Mouse (Mus musculus): Measurements from ENCODE around the gene Snx21.
A peak's percentile ranks its signal among the peaks of the same experiment; 100 is the strongest.
"Not testable (repeated sequence)": the region's sequence is repeated elsewhere in the genome, so short reads cannot be mapped to it uniquely, and the experiment has no call there.

Snx21 gene

DNA sequence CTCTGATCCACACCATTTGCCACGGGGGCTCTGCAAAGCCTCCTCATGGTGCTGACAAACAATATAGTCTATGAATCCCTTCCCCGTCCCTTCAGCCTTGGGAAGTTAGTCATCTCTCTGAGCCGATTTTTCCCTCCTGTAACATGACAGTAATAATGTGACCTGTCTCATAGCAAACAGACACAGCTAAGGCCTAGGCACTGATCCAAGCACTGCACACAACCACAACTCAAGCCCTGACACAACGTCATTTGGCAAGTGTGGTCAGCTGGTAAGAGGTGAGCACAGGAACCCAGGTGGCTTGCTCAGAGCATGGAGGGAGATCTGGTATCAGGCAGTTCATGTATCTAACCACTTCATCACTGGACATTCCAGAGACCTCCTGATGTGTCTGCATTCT, 10.2 kb downstream of the Snx21 start:
- DNase-seq: no peak

DNA sequence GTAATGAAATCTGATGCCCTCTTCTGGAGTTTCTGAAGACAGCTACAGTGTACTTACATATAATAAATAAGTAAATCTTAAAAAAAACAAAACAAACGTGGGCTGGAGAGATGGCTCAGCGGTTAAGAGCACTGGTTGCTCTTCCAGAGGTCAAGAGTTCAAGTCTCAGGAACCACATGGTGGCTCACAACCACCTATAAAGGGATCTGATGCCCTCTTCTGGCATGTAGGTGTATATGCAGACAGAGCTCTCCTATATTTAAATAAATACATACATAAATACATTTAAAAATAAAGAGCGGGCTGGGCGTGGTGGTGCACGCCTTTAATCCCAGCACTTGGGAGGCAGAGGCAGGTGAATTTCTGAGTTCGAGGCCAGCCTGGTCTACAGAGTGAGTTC, 12.9 kb downstream of the Snx21 start:
- DNase-seq: not testable (repeated sequence)

DNA sequence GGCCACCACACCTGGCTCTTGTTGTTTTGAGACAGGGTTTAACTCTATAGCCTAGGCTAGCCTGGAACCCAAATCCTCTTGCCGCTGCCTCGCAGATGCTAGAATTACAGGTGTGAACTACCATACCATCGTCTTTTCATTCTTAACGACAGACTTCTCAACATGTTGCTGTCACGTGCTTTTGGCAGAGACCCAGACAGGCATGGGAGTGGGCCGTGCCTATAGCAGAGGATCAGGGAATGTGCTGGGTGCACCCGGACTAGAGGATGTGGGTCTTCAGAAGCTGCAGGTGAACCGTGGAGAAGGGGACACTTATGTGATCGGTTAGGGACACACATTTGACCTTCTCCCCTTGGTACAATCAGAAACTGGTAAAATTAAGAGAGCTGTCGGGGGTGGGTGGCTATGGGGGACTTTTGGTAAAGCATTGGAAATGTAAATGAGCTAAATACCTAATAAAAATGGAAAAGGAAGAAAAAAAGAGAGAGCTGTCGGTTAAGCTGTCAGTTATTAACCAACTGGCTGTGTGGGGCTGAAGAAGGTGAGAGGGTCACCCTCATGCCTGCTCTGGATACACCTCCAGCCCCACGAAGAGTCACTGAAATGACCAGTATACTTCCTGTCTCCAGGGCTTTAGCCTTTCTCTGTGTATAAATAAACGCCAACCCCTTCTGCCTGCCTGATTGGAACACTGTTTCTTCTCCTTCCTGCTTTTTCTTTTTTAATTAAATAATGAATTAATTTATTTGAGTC, 14.8 kb downstream of the Snx21 start:
- no peak for DNase-seq

DNA sequence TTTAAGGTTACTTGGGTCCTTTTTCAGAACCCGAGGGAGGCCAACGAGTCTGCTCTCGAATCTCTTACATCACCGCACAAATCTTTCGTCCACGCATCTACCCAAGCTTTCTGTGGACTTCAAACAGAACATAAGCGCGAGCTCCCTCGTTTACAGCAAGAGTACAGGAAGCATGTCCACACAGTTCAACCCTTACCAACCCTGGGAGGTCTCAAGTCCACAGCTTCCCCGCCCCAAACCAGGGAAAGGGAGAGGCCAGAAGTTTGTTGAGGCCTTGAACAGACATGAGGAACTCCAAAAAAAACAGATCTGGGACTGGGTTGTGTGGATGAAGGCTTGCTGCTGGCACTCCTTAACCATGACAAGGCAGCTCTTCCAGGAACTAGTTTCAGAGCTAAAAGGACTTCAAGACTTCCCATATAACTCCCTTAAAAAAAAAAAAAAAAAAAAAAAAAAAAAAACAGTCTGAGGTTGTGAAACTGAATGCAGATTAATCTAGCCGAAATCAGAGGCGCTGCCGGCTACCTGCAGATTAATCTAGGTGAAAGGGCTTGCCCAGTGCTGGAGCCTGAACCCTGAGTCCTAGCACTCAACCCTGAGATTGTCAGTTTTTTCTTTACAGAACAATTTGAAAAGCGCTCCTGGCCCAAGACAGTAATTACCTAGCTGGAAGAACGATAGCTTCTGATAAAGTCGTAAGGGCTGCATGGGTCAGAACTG, 17.7 kb downstream of the Snx21 start:
- DNase-seq: no peak

DNA sequence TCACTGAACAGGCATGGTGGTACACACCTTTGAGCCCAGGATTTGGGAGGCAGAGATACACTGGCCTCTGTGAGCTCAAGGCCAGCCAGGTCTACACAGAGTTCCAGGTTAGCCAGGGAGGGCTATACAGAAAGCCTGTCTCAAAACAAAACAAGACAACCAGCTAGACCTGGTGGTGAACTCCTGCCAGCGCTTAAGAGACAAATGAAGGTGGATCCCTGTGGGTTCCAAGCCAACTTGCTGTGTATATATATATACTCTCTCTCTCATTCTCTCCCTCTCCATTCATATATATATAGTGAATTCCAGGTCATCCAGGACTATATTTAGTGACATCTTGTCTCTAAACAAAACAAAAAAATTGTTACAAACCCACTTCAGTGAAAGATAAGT, 18.3 kb downstream of the Snx21 start:
- no peak for DNase-seq

DNA sequence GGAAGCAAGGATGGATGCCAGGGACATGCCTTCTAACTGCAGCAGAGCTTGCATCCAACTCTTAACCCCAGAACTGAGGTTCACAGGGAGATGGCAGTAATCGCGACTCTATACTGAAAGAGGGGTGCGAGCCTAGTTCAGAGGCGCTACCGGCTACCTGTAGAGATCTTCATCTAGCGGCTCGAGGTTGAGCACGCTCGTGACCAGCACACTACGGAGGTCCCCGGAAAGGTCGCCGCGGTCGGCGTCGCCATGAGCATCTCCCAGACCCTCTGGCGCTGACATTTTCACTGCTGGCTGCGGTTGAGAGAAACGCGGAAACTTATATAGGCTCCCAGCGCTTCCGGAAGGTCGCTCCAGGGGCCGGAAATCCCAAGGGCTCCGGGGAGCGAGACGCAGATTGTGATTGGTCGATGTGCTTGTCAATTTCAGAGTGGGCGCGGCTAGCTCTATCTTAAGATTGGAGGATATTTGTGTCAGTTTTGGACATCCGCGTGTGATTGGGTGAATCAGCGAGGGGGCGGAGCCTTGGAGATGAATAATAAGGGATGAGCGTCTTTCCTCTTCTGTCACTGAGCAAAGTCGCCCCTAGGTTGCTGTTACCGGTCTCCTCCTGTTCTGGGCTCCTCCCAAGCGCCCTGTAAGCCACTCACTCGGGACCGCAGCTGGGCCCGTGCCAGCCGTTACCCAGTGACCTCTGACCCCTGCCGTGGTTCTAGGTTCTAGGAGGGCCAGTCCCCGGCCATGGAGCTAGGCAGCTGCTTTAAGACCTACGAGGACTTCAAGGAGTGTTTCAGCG, 19.1 kb downstream of the Snx21 start, which contains the start of the genes Acot8 and Zswim3:
Acot8 (minus strand) TSS at position 350 of the 799 bp plus-strand sequence.
Zswim3 (plus strand) TSS at position 566 of the 799 bp plus-strand sequence.
- peak; percentile 98 to 99 for DNase-seq

DNA sequence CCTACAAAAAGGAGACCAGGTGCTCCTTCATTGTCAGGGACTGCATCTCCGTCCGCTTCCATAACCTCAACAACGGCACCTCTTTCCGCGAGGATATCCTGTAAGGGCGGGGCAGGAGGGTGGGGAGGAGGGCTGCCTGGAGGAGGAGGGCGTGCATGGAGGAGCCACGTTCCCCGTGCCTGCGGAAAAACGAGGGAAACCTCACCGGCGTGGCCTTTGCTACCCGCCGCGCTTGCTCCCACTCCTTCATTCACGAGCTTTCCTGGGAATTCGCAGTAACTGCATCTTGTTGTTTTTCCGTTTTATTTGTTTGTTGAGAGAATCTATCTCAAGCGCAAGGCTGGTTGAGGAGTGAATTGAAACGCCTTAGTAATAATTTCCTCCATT, 19.7 kb downstream of the Snx21 start:
- DNase-seq: no peak

DNA sequence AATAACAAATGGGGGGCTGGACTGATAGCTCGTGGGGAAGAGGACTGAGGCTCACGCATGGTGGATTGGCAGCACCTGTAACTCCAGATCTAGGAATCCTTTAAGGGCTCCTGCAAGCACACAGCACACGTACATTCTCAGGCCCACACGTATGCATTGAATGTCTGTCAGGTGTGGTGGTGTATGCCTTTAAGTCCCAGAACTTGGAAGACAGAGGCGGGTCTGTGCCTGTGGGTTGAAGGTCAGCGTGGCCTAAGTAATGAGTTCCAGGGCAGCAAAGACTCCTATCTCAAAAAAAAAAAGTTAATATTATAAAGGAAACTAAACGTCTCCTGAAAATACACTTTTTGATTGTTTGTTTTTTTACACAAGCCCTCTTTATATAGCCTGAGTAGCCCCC, 21.0 kb downstream of the Snx21 start:
- DNase-seq: no peak

DNA sequence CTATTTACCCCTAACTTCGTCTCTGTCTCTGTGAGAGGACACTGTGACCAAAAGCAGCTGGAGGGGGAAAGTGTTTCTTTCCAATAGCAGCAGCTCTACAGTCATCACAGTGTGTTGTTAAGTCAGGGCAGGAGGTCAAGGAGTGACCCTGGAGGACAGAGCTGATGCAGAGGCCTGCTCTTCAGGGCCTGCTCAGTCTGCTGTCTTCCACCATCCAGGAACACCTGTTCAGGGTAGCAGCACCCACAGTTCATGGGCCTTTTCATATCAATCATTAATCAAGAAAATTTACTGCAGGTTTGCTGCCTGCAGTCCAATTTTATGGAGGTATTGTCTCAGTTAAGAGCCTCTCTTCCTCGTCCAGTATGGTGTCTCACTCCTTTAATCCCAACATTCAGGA, 27.9 kb downstream of the Snx21 start:
- no peak for DNase-seq

DNA sequence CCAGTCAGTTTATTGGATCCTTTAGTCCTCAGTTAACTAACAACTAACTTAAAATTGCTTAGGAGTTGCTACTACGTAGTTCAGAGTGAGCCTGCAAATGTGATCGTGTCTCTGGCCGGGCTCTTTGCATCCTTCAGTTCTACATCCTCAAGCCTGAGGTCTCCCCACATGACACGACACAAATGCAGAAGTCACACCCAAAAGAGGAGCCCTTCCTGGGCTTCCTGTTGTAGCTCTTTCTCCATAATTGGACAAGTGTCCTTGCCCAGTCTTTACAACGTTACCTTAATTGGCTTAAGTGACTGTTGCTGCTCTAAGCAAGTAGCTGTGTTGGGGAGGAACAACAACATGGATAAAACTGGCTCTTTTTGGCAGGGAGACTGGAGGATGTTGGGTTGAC, 29.7 kb downstream of the Snx21 start:
- DNase-seq: no peak

DNA sequence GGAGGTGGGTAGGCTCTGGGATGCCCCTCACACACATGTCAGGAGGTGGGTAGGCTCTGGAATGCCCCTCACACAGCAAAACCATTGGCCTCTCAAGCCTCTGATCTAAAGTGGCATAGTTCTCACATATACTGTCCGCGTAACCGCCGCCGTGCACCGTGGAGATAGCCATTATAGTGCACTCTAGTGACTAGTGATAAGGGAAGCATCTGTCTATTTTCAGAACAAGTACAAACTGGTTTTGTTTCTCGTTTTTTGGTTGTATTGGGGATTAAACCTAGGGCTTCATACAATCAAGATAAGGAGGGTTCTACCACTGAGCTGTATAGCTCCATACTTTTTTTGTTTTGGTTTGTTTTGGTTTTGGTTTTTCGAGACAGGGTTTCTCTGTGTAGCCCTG, 30.2 kb downstream of the Snx21 start:
- no peak for DNase-seq

DNA sequence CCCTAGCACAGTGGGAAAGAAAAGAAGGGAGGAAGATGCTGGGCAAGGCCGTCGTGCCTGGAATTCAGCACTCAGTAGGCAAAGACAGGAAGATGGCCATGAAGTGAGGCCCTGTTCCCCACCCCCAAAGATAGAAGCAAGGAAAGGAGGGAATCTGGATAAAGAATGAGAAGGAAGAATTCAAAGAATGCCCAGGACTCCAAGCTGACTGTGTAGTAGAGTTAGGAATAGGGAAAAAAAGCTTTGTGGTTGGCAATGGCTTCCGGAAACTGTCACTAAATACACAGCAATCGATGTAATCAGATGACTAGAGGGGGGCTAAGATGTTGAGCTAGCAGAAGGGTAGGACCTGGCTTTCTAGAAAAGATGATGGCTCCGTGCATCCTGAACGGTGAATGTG, 31.6 kb downstream of the Snx21 start:
- no peak for DNase-seq

DNA sequence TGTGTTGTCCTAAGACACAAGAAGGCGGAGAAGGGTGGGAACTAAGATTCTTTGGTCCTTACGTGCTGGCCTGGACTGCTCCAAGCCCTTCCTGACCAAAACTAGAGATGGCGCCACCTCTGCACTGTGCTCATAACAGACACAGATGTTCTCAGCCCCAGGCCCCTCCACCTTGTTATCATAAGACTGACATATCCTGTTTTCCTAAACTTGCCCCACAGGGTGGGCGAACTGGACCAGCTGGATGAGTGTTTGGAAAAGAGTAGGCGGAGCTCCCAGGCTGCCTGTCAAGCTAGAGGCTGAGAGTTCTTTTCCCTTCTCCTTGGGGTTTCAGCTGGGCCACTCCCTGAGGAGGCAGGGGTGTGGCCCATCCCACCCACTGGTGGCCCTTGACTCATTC, 32.1 kb downstream of the Snx21 start:
- DNase-seq: peak in 1 of 2 experiments; percentile 29

DNA sequence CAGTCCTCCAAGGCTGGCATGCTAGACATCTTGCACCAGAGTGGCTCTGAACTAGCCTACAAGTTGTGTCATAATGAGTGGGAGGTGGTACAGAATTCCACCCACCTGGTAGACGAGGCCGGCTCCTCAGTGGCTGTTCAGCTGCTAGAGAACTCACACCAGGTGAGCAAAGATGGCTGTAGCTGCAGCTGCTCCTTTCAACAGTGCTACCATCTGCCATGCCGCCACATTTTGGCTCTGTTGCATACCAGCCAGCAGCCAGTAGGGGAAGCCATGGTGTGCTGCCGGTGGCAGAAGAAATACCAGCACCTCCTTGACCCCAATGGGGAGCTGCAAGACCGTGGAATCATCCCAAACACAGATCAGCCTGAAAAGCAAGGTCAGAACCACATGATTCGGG, 35.4 kb downstream of the Snx21 start:
- DNase-seq: no peak

DNA sequence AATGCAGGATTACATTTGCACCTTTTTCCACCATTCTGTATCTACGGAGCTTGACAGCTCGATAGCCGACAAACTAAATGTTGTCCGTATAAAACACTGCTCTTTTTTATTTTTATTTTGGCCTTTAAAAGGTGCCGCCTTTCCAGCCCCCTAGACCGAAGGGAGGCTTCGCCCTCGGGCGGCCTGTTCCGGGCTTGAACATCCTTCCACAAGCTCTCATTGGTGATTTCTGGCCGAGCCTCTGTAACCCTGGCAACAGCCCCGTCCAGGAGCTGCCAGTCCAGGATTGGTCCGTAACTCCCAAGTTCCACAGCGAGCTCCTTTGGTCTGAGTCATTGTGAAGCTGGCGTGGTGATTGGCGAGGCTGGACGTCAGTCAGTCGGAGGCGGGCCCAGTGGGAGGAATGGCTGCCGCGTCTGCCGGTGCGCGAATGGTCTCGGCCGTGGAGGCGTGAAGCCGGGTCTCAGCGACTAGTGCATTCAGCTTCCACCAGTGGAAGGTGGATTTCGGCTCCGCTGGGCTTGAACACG, 37.1 kb downstream of the Snx21 start, which contains the start of gene Zswim1:
Zswim1 (plus strand) TSS at position 51 of the 530 bp plus-strand sequence.
- peak; percentile 99 for DNase-seq

DNA sequence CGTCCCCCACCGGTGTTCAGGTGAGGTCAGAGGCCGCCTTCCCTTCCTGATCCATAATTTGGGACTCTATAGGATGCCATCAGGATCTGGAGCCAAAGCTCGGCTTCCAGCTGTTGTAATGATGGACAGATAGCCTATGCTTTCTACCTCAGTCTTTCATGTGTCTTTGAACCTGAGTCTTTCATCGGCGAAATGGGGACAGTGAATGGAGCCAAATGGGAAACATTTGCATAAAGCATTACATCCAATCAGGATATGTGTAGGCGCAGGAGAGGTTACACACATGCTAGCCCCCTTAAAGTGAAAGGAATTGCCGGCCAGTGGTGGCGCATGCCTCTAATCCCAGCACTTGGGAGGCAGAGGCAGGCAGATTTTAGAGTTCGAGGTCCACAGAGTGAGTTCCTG, 37.6 kb downstream of the Snx21 start:
- peak in 1 of 2 experiments; percentile 35 for DNase-seq

DNA sequence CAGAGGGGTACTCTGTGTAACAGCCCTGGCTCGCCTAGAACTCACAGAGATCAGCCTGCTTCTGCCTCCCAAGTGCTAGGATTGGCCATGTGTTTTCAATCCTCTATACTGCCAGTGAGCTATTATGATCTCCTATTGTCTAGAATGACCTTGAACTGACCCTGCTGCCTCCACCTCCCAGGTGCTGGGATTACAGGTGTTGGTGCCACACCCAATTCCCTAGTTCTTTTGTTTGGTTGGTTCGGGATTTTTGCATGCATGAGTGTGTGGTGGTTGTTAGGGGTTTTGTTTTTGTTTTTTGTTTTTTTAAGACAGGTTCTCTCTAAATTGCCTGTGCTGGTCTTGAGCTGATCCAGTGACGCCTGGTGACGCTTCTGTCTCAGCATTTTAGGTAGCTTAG, 38.3 kb downstream of the Snx21 start:
- DNase-seq: no peak

DNA sequence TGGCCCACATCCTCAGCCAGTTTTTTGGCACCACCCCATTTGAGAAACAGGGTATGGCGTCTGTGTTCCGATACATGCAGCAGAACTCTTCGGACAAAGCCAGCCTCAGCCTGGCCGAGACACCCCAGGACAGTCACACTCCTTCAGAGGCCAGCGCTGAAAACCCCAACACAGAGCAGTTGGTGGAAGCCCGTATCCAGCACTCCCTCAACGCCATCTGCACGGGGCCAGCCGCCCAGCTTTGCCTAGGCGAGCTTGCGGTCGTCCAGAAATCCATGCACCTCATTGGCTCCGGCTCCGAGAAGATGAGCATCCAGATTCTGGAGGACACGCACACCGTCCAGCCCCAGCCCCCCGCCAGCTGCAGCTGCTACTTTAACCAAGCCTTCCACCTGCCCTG, 39.9 kb downstream of the Snx21 start:
- no peak for DNase-seq

DNA sequence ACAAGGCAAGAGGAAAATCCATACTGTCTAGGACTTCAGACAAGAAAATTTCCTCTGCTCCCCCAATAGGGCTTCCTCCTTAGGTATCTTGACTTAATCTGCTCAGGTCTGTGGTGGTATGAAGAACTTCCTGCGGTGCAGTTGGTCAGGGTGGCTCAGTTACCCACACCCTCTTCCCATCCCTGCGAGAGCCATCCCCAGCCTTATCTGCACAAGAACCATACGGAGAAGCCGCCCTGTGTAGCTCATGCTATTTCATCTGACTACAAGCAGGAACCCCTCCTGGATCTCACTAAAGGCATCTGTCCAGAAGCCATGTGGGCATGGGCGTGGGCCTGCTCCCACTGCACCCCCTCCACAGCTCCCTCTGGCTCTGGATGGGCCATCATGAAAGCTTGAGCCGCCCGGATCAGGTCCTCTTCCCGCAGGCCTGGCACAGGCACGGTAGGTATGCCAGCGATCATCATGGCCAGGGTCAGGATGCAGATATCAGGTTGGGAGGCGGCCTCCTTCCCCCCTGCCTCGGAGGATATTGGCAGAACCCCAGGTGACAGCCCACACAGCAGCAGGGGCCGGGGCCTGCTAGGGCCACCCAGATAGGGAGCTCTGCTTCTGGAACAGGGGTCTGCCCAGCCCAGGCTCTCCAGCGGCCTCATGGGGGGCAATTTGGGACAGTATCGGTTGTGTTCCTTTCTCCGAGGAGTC, 41.7 kb downstream of the Snx21 start:
- DNase-seq: no peak

DNA sequence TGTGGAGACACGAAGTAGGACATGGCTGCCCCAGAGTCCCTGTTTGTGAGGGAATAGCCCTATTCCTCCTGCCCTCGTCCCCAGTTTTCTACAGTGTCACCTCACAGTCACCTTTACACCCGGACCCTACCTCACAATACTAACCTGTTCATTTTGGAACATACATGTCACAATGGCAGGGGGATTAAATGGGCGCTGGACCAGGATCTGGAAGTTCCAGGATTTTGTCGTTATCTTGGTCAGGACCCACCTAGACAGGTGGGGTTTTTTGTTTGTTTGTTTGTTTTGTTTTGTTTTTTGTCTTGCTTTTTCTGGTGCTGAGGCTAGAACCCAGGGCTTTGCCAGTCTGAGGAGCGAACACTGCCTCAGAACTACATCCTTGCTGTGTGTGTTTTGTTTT, 42.8 kb downstream of the Snx21 start, which contains the start of gene Spata25:
Spata25 (minus strand) TSS at position 101 of the 400 bp plus-strand sequence.
- no peak for DNase-seq

DNA sequence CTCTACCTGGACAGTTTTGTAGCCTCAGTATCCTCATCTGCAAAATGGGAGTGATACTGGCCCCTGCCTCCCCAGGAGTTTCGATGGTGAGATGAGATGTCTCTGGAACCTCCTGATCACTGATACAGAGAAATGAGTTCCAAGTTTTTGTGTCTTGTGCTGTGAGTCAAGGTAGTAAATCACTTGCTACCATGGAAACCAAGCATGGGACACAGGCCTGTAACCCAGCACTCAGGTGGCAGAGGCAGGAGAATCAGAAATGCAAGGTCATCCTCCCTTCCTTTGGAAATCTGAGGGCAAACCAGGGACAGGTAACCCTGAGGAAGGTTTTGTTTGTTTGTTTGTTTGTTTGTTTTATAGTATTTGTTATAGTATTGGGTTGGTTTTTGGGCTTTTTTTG, 43.5 kb downstream of the Snx21 start:
- no peak for DNase-seq

DNA sequence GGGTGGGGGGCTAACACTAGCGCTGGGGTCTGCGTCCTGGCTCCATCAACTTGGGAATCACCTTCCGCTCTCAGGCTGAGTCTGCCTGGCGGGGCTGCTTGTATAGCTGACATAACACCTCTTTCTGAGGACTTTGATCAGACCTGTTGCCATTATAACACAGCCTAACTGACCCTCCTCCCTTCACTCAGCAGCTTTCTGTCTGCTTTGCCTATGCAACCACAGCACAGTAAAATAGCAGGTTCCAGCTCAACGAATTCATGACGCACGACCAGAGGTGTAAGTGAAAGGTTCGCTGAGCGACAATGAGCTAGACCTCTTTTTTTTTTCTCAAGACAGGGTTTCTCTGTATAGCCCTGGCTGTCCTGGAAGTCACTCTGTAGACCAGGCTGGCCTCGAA, 45.4 kb downstream of the Snx21 start:
- no peak for DNase-seq
